Mouse (Mus musculus) kidney, postnatal 14 days (tissue): ENCODE data around the gene Ackr4.

Experiments
- DNase-seq: peaks from one replicate; pipeline ENCODE4 v3.0.0; 2022; ENCODE audit warnings: mixed read lengths

Gene Ackr4

DNA sequence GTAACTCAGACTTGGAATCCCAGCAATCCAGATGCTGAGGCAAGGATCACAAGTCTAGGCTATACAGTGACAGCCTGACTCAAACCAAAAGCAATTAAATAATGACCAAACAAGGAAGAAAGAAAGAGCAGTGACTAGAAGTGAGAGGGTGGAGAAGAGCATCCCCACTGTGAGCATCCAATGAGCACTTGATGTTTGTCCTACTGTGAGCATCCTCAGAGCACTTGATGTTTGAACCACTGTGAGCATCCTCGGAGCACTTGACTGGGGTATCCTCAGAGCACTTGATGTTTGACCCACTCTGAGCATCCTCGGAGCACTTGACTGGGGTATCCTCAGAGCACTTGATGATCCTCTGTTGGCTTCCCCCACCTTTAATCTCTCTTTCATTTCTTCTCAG, 21.7 kb downstream of the Ackr4 start:
- DNase-seq, result no peak

DNA sequence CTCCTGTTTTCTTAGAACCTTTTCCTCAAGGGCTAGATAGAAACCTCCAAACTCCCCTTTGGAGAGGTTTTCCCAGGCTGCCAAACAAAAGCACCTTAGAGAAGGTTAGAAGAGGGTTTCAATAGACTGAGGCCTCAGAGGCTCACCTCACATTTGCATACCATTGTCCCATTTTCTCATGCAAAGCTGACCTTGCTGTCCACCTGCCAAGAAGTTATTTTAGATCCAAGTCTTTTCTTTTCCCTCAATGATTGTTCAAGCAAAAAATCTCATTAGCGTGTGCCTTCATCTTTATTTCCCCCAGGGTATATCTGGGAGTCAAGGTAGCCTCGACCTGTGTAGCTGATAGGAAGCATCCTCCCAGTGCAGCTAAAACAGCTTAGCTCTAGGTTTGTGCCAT, 23.8 kb downstream of the Ackr4 start:
- DNase-seq, result no peak

DNA sequence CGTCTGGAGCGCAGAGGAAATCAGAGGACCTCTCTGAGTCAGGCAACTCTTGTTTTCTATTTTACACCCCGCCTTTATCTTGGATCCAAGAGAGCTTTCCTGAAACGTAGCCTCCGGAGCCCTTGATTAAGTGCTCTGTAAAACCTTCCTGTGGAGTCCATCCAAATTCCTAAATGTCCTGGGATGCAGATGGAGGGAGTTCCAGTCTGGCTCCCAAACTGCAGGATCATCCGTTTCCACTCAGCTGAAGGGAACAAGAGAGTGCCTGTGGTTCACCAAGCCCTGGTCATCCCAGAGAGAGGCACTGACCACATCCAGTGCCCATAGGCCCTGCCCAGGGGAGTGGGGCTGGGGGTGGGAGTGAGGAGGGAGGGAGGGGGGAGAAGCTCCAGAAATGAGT, 24.4 kb downstream of the Ackr4 start:
- DNase-seq, result no peak

DNA sequence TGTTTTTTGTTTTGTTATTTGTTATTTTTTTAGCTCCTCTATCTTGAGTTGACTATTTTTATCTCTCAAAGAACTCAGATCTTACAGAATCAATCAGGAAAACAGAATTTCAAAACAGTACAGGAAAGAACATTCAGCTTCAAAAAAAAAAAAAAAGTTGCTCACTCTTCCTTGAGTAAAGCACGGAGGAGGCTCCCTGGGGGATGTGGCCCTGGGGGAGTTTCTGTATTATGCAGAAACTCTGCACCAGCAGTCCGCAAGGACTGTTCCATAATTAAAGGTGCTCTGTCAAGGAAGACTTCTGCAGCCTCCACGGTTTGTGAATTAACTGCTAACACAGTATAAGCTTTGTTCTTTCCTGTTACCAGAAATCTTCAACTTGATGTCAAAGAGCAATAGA, 25.3 kb downstream of the Ackr4 start:
- DNase-seq, result no peak

DNA sequence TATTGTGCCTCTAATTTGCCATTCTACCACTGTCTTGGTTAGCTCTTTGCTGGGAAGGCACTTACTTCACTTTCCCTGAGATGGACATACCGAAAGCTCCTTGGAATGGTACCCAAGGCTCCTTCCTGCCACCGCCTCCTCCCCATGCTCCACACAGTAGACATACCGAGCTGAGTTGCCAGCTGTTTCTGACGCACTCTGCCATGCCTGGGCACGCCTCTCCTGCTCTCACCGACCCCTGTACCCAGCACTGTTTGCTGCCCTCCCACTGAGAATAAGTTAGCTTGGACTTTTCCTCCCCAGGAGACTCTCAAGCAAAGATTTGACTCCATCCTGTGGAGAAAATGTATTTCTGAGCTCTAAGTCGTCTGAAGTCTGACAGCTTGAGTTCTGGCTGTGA, 25.9 kb downstream of the Ackr4 start:
- peak; percentile 59 for DNase-seq

DNA sequence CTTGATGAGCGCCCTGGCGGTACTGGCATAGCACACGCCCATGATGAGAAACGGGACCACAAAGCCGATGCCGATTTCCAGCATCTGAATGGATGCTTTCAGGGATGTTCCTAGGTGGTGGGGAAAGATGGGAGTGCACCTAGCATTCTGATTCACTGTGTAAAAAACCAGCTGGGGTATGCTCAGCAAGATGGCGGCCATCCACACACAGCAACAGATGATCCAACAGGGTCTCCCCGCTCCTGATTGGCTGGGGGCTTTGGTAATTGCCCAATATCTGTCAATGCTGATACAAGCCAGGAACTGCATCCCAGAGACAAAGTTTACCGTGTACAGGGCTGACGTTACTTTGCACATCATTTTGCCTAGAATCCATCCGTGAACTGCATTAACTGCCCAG, 27.7 kb downstream of the Ackr4 start:
- DNase-seq, result no peak

DNA sequence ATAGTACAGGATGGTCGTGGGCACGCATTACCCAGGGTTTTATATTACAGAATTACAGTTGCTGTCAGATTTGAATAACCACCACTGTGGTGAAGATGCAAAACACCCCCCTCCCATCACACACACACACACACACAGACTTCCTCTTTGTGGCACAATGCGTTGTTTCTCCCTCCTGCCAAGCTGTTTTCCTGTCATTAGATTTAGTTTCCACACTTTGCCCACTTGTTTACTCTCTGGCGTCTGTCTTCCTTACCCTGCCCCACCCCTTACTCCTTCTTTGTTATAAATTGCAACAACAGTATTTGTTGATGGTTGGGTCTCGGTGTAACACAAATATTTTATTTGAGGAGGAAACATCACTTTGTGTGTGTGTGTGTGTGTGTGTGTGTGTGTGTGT, 28.5 kb downstream of the Ackr4 start:
- DNase-seq, result no peak

DNA sequence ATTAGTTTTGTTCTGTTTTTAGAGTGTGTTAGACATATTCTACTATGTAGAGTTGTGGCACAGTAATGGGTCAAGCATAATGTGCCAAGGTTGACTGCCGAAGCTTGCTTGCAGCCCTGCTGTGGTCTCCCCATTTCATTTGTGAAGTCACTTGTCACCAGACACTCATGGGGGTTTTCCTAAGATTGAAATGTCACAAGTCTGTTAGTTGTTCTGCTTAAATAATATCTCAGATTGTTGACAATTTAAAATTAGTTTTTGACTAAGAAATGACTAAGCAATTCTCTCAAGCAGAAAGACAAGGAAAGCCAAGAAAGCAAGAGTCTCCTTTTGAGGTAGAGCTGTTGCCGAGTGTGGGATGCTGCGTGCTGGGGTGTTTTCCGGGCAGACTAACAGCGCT, 33.8 kb downstream of the Ackr4 start:
- no peak for DNase-seq

DNA sequence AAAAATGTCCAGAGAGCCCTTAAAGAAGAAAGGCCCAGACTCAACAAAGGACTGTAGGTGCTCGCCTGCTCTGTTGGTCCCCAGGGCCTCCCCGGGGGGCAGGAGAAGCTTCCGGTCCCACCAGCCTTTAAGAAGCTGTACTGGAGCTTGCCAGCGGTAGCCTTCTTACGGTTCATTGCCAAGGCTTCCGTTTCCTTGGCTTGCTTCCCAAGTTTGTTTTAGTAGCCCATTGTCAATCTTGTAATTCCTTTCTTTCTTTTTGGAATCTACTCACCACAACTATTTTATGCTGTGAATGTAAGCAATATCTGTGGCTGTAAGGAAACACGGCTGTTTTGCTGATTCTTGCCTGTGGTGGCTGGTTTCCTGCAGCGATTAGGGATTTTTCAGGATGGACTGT, 38.2 kb downstream of the Ackr4 start:
- DNase-seq, result peak; percentile 32

DNA sequence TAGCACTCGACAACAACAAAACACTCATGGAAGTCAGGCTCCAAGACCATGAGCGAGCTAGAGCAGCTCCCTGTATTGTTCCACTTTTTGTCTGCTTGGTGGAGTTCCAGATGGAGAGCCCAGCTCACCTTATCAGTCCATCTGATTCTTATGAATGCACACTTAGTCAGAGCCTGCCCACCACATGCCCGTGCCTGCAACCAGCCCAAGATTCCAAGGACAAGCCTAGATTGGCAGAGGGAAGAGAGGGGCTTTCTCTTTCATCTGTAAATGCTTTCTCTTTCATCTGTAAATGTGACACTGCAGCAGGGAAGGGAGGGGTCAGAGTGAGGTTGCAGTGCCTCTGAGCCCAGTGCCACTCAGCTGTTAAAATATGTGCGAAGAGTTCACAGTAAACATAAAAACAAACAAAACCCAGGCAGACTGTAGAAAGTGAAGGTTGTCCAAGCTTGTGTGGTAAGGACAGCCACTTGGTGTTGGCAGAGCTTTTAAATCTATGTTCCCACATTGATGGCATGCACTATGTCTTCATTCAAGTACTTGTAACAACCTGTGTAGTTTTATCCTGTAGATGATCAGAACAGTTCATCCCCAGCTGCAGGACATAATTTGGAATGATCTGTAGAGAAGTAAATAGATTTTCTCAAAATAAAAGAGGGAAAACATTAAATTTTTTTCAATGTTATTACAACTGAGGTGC, 40.9 kb downstream of the Ackr4 start:
- no peak for DNase-seq

DNA sequence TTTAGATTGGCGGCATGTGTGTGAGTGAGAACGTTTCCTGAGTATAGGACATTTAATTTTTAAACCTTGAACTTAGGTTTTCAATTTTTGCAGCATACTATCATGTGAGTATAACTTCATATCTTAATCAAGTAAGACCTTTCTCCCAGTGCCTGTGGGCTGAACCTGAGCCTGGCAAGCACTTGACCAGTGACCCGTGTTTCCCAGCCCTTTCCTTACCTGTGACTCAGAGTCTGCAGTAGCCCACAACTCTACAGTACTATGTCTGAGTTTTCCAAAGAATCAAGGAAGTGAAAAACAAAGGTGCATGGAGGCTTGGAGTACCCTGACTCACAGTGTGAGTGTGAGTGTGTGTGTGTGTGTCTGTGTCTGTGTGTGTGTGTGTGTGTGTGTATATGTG, 46.7 kb downstream of the Ackr4 start:
- no peak for DNase-seq

DNA sequence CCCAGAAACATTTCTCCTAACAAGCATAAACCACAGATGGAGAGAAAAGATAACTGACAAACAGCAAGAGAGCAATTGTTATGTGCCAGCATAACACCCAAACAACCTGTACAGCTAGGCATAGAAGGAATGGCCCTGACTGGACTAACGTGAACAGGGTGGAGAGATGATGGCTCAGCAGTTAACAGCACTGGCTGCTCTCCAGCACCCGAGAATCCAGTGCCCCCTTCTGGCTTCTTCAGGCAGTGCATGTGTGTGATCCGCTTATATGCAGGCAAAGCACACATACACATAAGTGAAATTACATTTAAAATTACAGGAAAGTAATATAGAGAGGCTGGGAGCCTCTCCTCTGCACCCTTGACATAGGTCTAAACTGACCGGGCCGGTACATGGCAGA, 47.4 kb downstream of the Ackr4 start:
- peak; percentile 51 for DNase-seq

DNA sequence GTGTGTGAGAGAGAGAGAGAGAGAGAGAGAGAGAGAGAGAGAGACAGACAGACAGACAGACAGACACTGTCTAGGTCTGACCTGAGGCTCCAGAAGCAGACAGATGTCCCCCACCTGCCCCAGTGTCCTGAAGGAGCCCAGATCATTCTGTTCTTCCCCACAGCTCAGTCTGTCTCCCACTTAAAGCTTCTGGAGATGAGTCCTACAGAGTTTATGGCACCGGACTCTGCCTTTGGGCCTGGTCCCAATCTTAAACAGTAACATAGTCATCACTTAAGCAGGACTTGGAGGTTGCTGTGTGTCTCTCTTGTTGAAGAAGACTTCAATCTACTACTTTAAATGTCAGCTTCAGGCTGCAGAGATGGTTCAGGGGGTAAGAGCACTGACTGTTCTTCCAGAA, 48.0 kb downstream of the Ackr4 start:
- DNase-seq, result no peak

DNA sequence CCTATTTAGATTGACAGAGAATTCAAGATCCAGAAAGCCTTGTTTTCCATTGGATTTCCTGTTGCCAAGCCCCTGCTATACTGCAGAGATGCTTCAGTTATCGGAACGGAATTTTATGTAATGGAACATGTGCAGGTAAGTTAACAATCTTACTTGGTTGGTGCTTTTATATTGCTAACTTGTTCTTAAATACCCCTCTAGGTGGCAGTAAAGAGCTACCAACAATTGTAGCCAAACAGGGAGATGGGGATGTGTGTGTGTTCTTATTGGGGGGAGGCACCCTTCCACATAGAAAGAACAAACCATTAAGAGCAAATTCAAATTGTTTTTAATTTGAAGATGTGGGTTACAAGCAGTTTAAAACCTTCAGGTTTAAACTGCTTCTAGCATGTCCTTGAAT, 50.9 kb downstream of the Ackr4 start:
- DNase-seq, result no peak

DNA sequence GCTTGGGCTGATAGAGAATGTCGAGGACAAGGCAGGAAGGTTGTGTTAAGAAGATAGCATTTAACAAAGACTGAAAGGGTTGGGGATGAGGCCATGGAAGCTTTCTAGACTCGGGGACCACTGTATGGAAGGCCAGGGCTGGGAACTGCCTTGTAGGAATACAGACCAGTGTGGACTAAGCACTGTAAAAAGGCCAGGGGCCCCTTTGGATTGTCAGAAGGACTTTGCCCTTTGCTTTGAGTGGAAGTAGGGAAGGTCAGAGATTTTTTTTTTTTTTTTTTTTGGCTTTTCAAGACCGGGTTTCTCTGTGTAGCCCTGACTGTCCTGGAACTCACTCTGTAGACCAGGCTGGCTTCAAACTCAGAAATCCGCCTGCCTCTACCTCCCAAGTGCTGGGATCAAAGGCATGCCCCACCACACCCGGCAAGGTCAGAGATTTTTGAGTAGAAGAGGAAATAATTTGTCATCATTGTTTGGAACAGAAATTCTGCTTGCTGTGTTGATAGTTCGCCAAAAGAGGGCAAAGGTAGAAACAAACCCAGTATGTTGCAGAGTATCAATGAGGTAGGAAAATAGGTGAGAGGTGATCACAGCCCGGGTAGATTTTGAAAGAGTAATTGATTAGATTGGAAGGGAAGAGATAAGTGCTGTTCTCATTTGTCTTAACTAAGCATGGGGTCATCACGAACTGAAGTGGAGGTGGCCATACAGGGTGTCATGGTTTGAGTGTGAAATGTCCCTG, 55.7 kb downstream of the Ackr4 start:
- no peak for DNase-seq

DNA sequence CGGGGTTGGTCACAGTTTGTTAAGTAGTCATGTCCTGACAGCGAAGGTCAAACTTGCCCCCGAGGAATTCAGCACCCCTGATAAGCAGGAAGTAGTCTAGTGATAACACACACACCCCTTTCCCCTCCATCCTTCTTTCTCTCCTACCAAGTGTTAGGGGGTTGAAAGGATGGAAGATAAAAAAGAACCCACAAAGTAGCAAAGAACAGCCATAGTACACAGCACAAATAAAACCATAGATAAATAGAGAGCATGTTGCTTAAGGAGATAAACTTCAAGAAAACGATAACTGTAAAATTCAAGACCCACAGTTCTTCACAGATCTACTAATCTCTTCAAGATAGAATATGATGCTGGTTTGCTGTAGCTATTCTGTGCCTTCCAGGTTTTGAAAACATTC, 56.5 kb downstream of the Ackr4 start:
- no peak for DNase-seq

DNA sequence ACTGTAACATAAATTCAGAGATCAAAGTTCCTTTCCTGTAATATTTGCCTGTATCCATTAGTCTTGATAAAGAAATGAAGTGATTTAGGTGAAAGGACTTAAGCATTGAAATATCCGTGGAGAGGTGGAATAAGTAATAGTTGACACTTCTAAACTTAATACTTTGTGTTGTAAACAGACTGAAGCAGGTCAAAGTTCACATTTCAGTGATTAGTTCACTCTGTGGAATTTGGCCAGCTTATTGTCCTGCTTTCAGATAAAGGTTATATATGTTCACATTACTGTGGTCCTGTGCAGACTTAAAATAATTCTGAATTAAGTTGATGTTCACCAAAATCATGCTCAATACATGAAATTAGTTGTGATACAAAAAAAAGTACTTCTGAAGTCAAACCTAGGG, 62.2 kb downstream of the Ackr4 start:
- DNase-seq, result no peak

DNA sequence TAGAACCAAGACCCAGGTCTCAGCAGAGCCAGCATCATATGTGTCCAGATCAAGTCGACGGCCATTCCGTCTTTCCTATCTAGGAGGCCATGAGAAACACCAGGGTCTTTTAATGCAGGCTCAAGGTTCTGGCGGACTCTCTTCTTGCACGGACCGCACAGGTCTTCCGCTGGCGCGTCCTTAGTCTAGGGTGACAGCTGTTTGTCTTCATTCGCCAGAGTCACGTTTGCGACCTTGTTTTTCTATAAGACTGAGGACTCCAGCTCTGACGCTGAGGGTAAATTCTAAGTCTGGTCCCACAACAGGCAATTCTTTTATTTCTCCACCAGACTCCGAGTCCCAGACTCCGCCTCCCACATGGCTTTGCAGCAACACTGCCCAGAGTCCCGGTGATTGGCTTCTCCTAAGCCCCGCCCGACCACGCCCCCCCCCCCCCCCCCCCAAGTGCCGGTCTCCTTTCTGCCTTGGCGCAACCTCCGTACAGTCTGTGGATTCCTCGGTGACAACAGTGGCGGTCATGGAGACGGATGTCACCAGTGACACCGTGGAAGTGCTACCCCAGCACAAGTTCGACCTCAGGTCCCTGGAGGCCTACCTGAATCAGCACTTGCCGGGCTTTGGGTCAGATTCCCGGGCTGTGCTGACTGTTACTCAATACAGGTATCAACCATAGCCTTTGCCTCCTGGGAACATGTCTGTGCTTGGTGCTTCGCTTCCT, 63.3 kb downstream of the Ackr4 start, which contains the start of gene Acad11:
Gene Acad11 (plus strand): TSS at position 134 of the 718 bp plus-strand sequence.
- DNase-seq, result peak; percentile 90

DNA sequence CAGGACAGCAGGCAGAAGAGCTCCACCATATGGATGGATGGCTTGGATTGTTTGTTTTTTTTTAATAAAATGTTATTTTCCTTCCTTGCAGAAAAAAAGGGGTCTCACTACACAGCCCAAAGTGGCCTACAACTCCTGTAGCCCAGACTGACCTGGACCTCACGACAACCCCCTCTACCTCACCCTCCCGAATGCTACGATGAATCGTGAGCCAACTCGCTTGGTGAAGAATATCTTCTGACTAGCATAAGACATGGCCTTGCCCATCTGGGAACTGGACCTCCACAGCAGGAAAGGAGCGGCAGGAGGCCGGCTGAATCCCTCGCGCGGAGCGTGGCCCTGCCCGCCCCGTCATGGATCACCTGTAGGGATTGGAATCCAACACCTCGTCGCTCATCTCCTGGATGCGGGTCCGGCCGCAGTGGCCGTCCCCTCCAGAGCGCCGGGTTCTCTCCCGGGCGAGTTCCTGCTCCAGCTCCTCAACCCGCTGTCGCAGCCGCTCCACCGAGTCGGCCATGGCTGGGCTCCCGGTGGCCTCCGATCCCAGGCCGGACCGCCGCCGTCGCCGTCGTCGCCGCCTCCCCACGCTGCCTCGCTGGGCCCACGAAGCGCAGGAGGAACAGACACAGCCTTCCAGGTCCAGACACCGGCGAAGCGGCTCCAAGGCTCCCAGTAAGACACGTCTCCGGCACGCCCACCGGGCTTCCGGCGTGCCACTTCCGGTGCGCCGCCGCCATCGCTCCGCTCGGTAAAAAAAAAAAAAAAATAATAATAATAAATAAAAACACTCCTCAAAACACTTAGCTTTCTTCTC, 64.1 kb downstream of the Ackr4 start, which contains the start of gene Uba5:
Gene Uba5 (minus strand): TSS at position 705 of the 814 bp plus-strand sequence.
- DNase-seq, result peak; percentile 86

DNA sequence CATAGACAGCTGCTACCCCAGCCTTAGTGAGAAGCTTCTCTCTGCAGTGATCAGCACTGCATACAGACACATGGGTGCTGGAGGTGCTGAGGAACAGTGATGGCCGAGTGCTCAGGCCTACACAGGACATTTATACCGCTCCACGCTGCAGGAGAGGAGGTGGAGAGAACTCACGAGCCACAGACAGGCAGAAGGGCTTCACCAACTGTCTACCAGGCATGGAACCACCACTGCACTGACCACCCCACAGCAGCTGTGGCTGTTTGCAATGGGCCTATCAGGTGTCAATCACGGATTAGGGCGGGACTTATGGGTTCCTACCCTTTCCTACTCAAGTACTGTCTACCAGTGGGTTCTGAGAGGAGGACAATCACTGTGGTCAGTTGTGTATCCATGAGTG, 75.7 kb downstream of the Ackr4 start:
- DNase-seq, result no peak

DNA sequence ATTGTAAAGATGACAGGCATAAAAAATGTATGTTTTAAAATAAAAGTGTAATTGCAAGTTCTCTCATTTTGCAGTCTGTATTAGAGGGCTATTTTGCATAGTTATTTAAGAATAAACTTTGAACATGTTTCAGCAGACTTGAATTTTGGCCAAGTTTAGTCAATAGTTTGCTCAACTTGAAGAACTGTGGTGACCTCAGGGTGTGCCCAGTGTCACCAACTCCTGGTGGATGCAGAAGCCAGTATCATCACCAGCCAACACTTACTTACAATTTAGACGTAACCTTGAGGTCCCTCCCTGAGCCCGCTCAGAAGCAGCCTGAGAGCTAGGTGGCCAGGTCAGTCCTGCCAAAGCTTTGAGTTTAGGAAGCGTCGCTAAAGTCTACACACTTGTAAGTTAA, 83.1 kb downstream of the Ackr4 start:
- DNase-seq, result peak; percentile 23

DNA sequence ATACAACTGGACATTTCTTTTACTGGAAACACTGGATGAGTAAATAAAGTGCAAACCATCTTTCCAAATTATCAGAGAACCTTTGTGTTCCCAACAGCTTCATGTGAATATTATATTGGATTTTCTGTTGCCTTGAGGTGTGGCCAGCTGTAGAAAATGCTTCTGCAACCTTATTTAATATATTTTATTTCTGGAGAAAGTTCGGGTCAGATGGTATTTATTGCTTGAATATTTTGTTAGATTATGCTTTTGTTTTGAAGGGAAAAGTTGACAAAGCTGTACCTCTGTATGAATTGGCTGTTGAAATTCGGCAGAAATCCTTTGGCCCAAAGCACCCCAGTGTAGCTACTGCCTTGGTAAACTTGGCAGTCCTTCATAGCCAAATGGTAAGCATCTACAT, 86.4 kb downstream of the Ackr4 start, which contains the start of gene Gm28305:
Gene Gm28305 (plus strand): TSS at position 301 of the 400 bp plus-strand sequence.
- no peak for DNase-seq

DNA sequence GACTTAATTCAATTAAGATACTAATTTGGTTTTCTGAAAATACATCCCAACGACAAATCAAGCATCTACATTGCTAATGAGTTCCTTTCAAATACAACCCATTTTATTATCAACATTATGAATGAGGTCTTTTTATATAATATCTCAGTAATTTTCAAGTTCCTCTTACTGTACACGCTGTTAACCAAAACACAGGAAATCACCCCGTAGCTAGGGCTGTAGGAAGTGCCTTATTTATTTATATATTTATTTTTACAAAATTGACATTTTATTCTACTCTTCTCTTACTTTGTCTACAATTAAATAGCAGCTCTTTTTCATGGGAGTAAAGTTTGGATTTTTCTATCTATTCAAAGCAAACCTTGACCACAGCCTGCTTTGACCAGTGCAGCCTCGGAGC, 87.0 kb downstream of the Ackr4 start:
- DNase-seq, result no peak
